Mouse (Mus musculus) intestine, embryonic 14.5 days (tissue): ENCODE measurements around the gene Apol7c. TPM values are rescaled to one million over a fixed set of nuclear protein-coding genes. Genes with fewer than 3 reads are reported as not detected.
"Not testable (repeated sequence)": the region's sequence is repeated elsewhere in the genome, so short reads cannot be mapped to it uniquely, and the experiment has no call there.

Experiments
- ATAC-seq: fragments of 200-750 bp; cut with Nextera tagmentation; replicated peaks from 2 replicates; pipeline ENCODE4 v1.8.0; 2017; ENCODE audit warnings: low read depth, moderate number of reproducible peaks, moderate TSS enrichment, moderate library complexity; ENCODE audit not compliant: low FRiP score, low TSS enrichment
- DNase-seq: peaks from one replicate; pipeline ENCODE4 v3.0.0-alpha.2; 2018; ENCODE audit warnings: low spot score
- H3K27ac ChIP-seq: fragments of 300-500 bp; sonication (generic); 2 replicates; pipeline ENCODE4 v1.5.1; 2014; ENCODE audit warnings: low read depth, mild to moderate bottlenecking, control low read depth
- H3K27me3 ChIP-seq: fragments of 300-500 bp; sonication (generic); replicated peaks from 2 replicates; pipeline ENCODE4 v1.6.1; 2014; ENCODE audit warnings: low read length, control low read depth; ENCODE audit not compliant: control insufficient read depth, insufficient read depth
- H3K36me3 ChIP-seq: fragments of 300-500 bp; sonication (generic); 2 replicates; pipeline ENCODE4 v1.6.1; 2014; ENCODE audit warnings: low read length, control low read depth; ENCODE audit not compliant: control insufficient read depth, insufficient read depth
- H3K4me1 ChIP-seq: fragments of 300-500 bp; sonication (generic); replicated peaks from 2 replicates; pipeline ENCODE4 v1.6.1; 2014; ENCODE audit warnings: low read length, control low read depth, mixed read lengths; ENCODE audit not compliant: control insufficient read depth, insufficient read depth
- H3K4me2 ChIP-seq: fragments of 300-500 bp; sonication (generic); 2 replicates; pipeline ENCODE4 v1.6.1; 2014; ENCODE audit warnings: low read length
- H3K4me3 ChIP-seq: fragments of 300-500 bp; sonication (generic); 2 replicates; pipeline ENCODE4 v1.5.1; 2014; ENCODE audit warnings: low read depth, low read length, control low read depth, mixed read lengths
- H3K9ac ChIP-seq: fragments of 300-500 bp; sonication (generic); 2 replicates; pipeline ENCODE4 v1.6.1; 2014; ENCODE audit warnings: mild to moderate bottlenecking, low read length
- H3K9me3 ChIP-seq: fragments of 300-500 bp; sonication (generic); 2 replicates; pipeline ENCODE4 v1.6.1; 2016; ENCODE audit warnings: low read length, control low read depth; ENCODE audit not compliant: control insufficient read depth
- WGBS: fragments of 180-500 bp; shearing (Covaris S2); extraction: QIAGEN DNeasy Blood & Tissue Kit; methylation state at CpG from one replicate; pipeline ENCODE4 v1.1.7; 2014; 5-methylcytosine and 5-hydroxymethylcytosine counted together
- polyA plus RNA-seq: library from polyadenylated mRNA; unstranded; fragments of >200 nt; fragmentation: Nextera tagmentation; extraction: Ambion mirVana; gene quantifications from 2 replicates; pipeline ENCODE4 v1.2.1, GENCODE M21; 2014

Gene Apol7c
- polyA plus RNA-seq, result 1.5 and 1.9 TPM in 2 replicates

- Histone ChIP-seq H3K4me3 (no peak within 1 kb of the TSS), H3K9me3 (no peaks in the 10 kb centered on the region), H3K36me3 (no peaks in the 10 kb centered on the region), H3K4me1 (no peaks in the 10 kb centered on the region), H3K27me3 (no peaks in the 10 kb centered on the region), H3K9ac (no peak within 1 kb of the TSS), H3K27ac (no peak within 1 kb of the TSS), H3K4me2 (no peak within 1 kb of the TSS)
- ATAC-seq (no peak), DNase-seq (no peak)
Measured at GRCm38 (mm10) chr15:77533216-77533615, at the start of gene Apol7c. TSS of gene Apol7c (minus strand) at chr15:77533316.

- DNase-seq, result no peak
Measured at GRCm38 (mm10) chr15:77581681-77582080, 48.6 kb upstream of the Apol7c start.

GRCm38 (mm10) chr15:77579311-77579710, 46.2 kb upstream of the Apol7c start:
- no peaks in the 10 kb centered on the region for H3K4me1 ChIP-seq
- ATAC-seq, result no peak
- H3K36me3 ChIP-seq, result no peaks in the 10 kb centered on the region
- H3K27me3 ChIP-seq, result no peaks in the 10 kb centered on the region
- no peak overlapping the region for H3K27ac ChIP-seq
- H3K9me3 ChIP-seq, result peaks cover 7% of the 10 kb centered on the region; the same call in 1 of the 2 replicates
- H3K4me3 ChIP-seq, result no peak overlapping the region
- no peak overlapping the region for H3K4me2 ChIP-seq
- no peak overlapping the region for H3K9ac ChIP-seq
- 85% methylated on average over 4 of the region's 4 CpGs for WGBS
- no peak for DNase-seq

More at GRCm38 (mm10) chr15:77581681-77582080, 48.6 kb upstream of the Apol7c start:
- H3K9ac ChIP-seq, result no peak overlapping the region
- H3K4me2 ChIP-seq, result no peak overlapping the region
- no peaks in the 10 kb centered on the region for H3K27me3 ChIP-seq
- no peak overlapping the region for H3K4me3 ChIP-seq
- WGBS, result 48% methylated on average over 1 of the region's 1 CpGs
- H3K9me3 ChIP-seq, result peaks cover 7% of the 10 kb centered on the region; the same call in 1 of the 2 replicates
- no peak overlapping the region for H3K27ac ChIP-seq
- no peaks in the 10 kb centered on the region for H3K36me3 ChIP-seq
- no peak for ATAC-seq
- H3K4me1 ChIP-seq, result no peaks in the 10 kb centered on the region

GRCm38 (mm10) chr15:77578801-77579200, 45.7 kb upstream of the Apol7c start:
- DNase-seq, result no peak
- no peak overlapping the region for H3K27ac ChIP-seq
- no peak overlapping the region for H3K9ac ChIP-seq
- no peak for ATAC-seq
- H3K4me3 ChIP-seq, result no peak overlapping the region
- H3K4me1 ChIP-seq, result no peaks in the 10 kb centered on the region
- H3K36me3 ChIP-seq, result no peaks in the 10 kb centered on the region
- no peaks in the 10 kb centered on the region for H3K27me3 ChIP-seq
- H3K4me2 ChIP-seq, result no peak overlapping the region
- WGBS, result 90% methylated on average over 2 of the region's 2 CpGs
- peaks cover 6% of the 10 kb centered on the region; the same call in 1 of the 2 replicates for H3K9me3 ChIP-seq

- Histone ChIP-seq H3K4me3 (no peak overlapping the region), H3K4me1 (no peaks in the 10 kb centered on the region), H3K9ac (no peak overlapping the region), H3K36me3 (no peaks in the 10 kb centered on the region), H3K27ac (no peak overlapping the region), H3K27me3 (no peaks in the 10 kb centered on the region), H3K9me3 (no peaks in the 10 kb centered on the region), H3K4me2 (no peak overlapping the region)
- DNase-seq (no peak), ATAC-seq (no peak)
Measured at GRCm38 (mm10) chr15:77563219-77563618, 30.1 kb upstream of the Apol7c start.

GRCm38 (mm10) chr15:77561792-77562191, 28.7 kb upstream of the Apol7c start, which contains the start of gene 1700025B11Rik:
TSS of gene 1700025B11Rik (minus strand) at chr15:77561892.
- Histone ChIP-seq H3K4me1 (no peaks in the 10 kb centered on the region), H3K4me2 (no peak within 1 kb of the TSS), H3K9ac (no peak within 1 kb of the TSS), H3K4me3 (no peak within 1 kb of the TSS), H3K27me3 (no peaks in the 10 kb centered on the region), H3K27ac (no peak within 1 kb of the TSS), H3K9me3 (no peaks in the 10 kb centered on the region), H3K36me3 (no peaks in the 10 kb centered on the region)
- no peak for ATAC-seq
- no peak for DNase-seq

GRCm38 (mm10) chr15:77539221-77539620, 6.1 kb upstream of the Apol7c start:
- H3K9ac ChIP-seq, H3K9me3 ChIP-seq, H3K4me3 ChIP-seq, H3K27me3 ChIP-seq, DNase-seq, H3K27ac ChIP-seq, H3K4me2 ChIP-seq, H3K4me1 ChIP-seq, H3K36me3 ChIP-seq, ATAC-seq: not testable (repeated sequence)
- WGBS, result 54% methylated on average over 1 of the region's 1 CpGs

GRCm38 (mm10) chr15:77523186-77523843, 9.8 kb downstream of the Apol7c start:
- DNase-seq (peak; percentile 85), ATAC-seq (peak; percentile 58; the same call in 1 of the 2 replicates)
- H3K4me3 ChIP-seq, H3K4me2 ChIP-seq, H3K9ac ChIP-seq, H3K27ac ChIP-seq, H3K4me1 ChIP-seq, H3K27me3 ChIP-seq, H3K9me3 ChIP-seq, H3K36me3 ChIP-seq: not testable (repeated sequence)
- WGBS, result 11% methylated on average over 6 of the region's 6 CpGs

- not testable (repeated sequence) for H3K36me3 ChIP-seq, H3K4me1 ChIP-seq, H3K4me2 ChIP-seq, H3K9me3 ChIP-seq, H3K27ac ChIP-seq, DNase-seq, H3K4me3 ChIP-seq, H3K9ac ChIP-seq, ATAC-seq, H3K27me3 ChIP-seq
- WGBS, result 68% methylated on average over 4 of the region's 4 CpGs
Measured at GRCm38 (mm10) chr15:77520596-77520995, 12.5 kb downstream of the Apol7c start.
